Mouse (Mus musculus): ENCODE results near the gene Ogt. TPM values are rescaled to one million over a fixed set of nuclear protein-coding genes. Genes with fewer than 3 reads are reported as not detected.
A peak's percentile ranks its signal among the peaks of the same experiment; 100 is the strongest.

Gene Ogt
- polyA plus RNA-seq, 1 experiment: 14.2 TPM

GRCm38 (mm10) chrX:101705111-101705510 is 65.3 kb downstream of the Ogt start:
- H3ac ChIP-seq (ENCODE audit: control insufficient read depth, insufficient read length, low read depth): no peak overlapping the region
- no peaks in the 10 kb centered on the region for H3K79me2 ChIP-seq (ENCODE audit: control insufficient read depth, insufficient read depth)
- no peak for TF ChIP-seq USF1 (IDR thresholded peaks at IDR 0.05; ENCODE audit: low read depth)
- no peak for TF ChIP-seq CTCF (IDR thresholded peaks at IDR 0.05; ENCODE audit: control insufficient read depth, insufficient read depth, insufficient read length)
- no peak for TF ChIP-seq MYOD1 (IDR thresholded peaks at IDR 0.05; ENCODE audit: control insufficient read depth, insufficient read length, low read depth)
- no peak for TF ChIP-seq MYOG (IDR thresholded peaks at IDR 0.05; ENCODE audit: control insufficient read depth, extremely low read depth, insufficient read length)
- TF ChIP-seq CEBPB (IDR thresholded peaks at IDR 0.05; ENCODE audit: low read depth): no peak
- TF ChIP-seq MAX (IDR thresholded peaks at IDR 0.05): no peak
- TF ChIP-seq FOSL1 (IDR thresholded peaks at IDR 0.05; ENCODE audit: insufficient read depth, low read length, poor library complexity, severe bottlenecking): no peak
- H3K4me3 ChIP-seq (ENCODE audit: insufficient read depth, poor library complexity, severe bottlenecking): no peak overlapping the region
- no peaks in the 10 kb centered on the region for H3K79me3 ChIP-seq (ENCODE audit: low read depth)
- no peaks in the 10 kb centered on the region for H3K36me3 ChIP-seq (ENCODE audit: control insufficient read depth, insufficient read depth)
- H3K27me3 ChIP-seq (ENCODE audit: control insufficient read depth, insufficient read depth, insufficient read length): no peaks in the 10 kb centered on the region

GRCm38 (mm10) chrX:101720401-101720800 is 80.5 kb downstream of the Ogt start:
- Histone ChIP-seq H3K79me2 (ENCODE audit: control insufficient read depth, insufficient read depth) (no peaks in the 10 kb centered on the region), H3ac (ENCODE audit: control insufficient read depth, insufficient read length, low read depth) (no peak overlapping the region), H3K36me3 (ENCODE audit: control insufficient read depth, insufficient read depth) (no peaks in the 10 kb centered on the region), H3K27me3 (ENCODE audit: control insufficient read depth, insufficient read depth, insufficient read length) (no peaks in the 10 kb centered on the region), H3K4me3 (ENCODE audit: insufficient read depth, poor library complexity, severe bottlenecking) (no peak overlapping the region), H3K79me3 (ENCODE audit: low read depth) (no peaks in the 10 kb centered on the region)
- TF ChIP-seq CEBPB (IDR thresholded peaks at IDR 0.05; ENCODE audit: low read depth) (no peak), MYOG (IDR thresholded peaks at IDR 0.05; ENCODE audit: control insufficient read depth, extremely low read depth, insufficient read length) (no peak), CTCF (IDR thresholded peaks at IDR 0.05; ENCODE audit: control insufficient read depth, insufficient read depth, insufficient read length) (no peak), MYOD1 (IDR thresholded peaks at IDR 0.05; ENCODE audit: control insufficient read depth, insufficient read length, low read depth) (no peak), USF1 (IDR thresholded peaks at IDR 0.05; ENCODE audit: low read depth) (no peak), MAX (IDR thresholded peaks at IDR 0.05) (no peak), FOSL1 (IDR thresholded peaks at IDR 0.05; ENCODE audit: insufficient read depth, low read length, poor library complexity, severe bottlenecking) (no peak)

DNA sequence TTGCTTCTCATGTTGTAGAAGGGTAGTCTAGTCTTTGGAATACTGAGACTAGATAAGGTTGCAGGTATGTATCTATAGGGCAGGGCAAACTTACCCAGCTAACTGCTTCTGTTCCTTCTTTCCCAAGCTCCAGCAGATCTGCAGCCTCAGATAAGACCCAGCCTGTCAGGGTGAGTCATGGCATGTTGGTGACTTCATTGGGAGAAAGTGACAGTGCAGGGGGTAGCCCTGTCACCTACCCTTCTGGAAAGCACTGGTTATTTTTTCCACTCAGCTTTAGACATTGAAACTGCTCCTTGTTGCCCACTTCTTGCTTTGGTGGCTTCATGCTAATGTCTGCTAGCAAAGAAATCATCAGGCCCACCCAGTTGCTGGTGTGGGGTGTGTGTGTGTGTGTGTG is 90.2 kb downstream of the Ogt start:
- Histone ChIP-seq H3K79me3 (ENCODE audit: low read depth) (no peaks in the 10 kb centered on the region), H3ac (ENCODE audit: control insufficient read depth, insufficient read length, low read depth) (no peak overlapping the region), H3K79me2 (ENCODE audit: control insufficient read depth, insufficient read depth) (no peaks in the 10 kb centered on the region), H3K27me3 (ENCODE audit: control insufficient read depth, insufficient read depth, insufficient read length) (no peaks in the 10 kb centered on the region), H3K4me3 (ENCODE audit: insufficient read depth, poor library complexity, severe bottlenecking) (no peak overlapping the region), H3K36me3 (ENCODE audit: control insufficient read depth, insufficient read depth) (no peaks in the 10 kb centered on the region)
- no peak for TF ChIP-seq USF1 (IDR thresholded peaks at IDR 0.05; ENCODE audit: low read depth)
- TF ChIP-seq CEBPB (IDR thresholded peaks at IDR 0.05; ENCODE audit: low read depth): no peak
- TF ChIP-seq MAX (IDR thresholded peaks at IDR 0.05): no peak
- TF ChIP-seq FOSL1 (IDR thresholded peaks at IDR 0.05; ENCODE audit: insufficient read depth, low read length, poor library complexity, severe bottlenecking): no peak
- TF ChIP-seq MYOG (IDR thresholded peaks at IDR 0.05; ENCODE audit: control insufficient read depth, extremely low read depth, insufficient read length): no peak
- no peak for TF ChIP-seq MYOD1 (IDR thresholded peaks at IDR 0.05; ENCODE audit: control insufficient read depth, insufficient read length, low read depth)
- no peak for TF ChIP-seq CTCF (IDR thresholded peaks at IDR 0.05; ENCODE audit: control insufficient read depth, insufficient read depth, insufficient read length)

- Histone ChIP-seq H3K36me3 (ENCODE audit: control insufficient read depth, insufficient read depth) (no peaks in the 10 kb centered on the region), H3ac (ENCODE audit: control insufficient read depth, insufficient read length, low read depth) (no peak overlapping the region), H3K27me3 (ENCODE audit: control insufficient read depth, insufficient read depth, insufficient read length) (no peaks in the 10 kb centered on the region), H3K4me3 (ENCODE audit: insufficient read depth, poor library complexity, severe bottlenecking) (no peak overlapping the region), H3K79me2 (ENCODE audit: control insufficient read depth, insufficient read depth) (no peaks in the 10 kb centered on the region), H3K79me3 (ENCODE audit: low read depth) (no peaks in the 10 kb centered on the region)
- no peak for TF ChIP-seq USF1 (IDR thresholded peaks at IDR 0.05; ENCODE audit: low read depth)
- no peak for TF ChIP-seq CTCF (IDR thresholded peaks at IDR 0.05; ENCODE audit: control insufficient read depth, insufficient read depth, insufficient read length)
- TF ChIP-seq MYOG (IDR thresholded peaks at IDR 0.05; ENCODE audit: control insufficient read depth, extremely low read depth, insufficient read length): no peak
- TF ChIP-seq CEBPB (IDR thresholded peaks at IDR 0.05; ENCODE audit: low read depth): no peak
- TF ChIP-seq MYOD1 (IDR thresholded peaks at IDR 0.05; ENCODE audit: control insufficient read depth, insufficient read length, low read depth): no peak
- no peak for TF ChIP-seq MAX (IDR thresholded peaks at IDR 0.05)
- TF ChIP-seq FOSL1 (IDR thresholded peaks at IDR 0.05; ENCODE audit: insufficient read depth, low read length, poor library complexity, severe bottlenecking): no peak
Observed at GRCm38 (mm10) chrX:101732644-101733043, 92.8 kb downstream of the Ogt start.

DNA sequence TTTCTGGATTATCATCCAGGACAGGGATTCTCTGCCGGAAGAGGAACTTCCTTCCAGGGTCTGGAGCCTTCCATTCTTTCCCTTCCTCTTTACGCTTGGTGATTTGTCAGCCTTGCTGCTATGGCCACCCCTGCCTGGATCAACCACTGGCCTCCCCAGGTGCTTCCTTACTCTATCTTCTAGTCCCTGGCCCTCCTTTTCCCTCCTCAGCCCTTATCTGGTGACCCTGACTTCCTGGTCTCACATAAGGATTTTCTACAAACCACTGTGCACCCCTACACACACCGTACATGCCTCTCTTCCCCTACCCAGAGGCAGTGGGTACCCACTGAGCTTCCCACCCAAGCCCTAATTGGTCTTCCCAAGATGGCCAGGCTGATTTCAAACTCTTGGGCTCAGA is 93.4 kb downstream of the Ogt start:
- no peaks in the 10 kb centered on the region for H3K79me2 ChIP-seq (ENCODE audit: control insufficient read depth, insufficient read depth)
- H3K79me3 ChIP-seq (ENCODE audit: low read depth): no peaks in the 10 kb centered on the region
- no peaks in the 10 kb centered on the region for H3K36me3 ChIP-seq (ENCODE audit: control insufficient read depth, insufficient read depth)
- no peaks in the 10 kb centered on the region for H3K27me3 ChIP-seq (ENCODE audit: control insufficient read depth, insufficient read depth, insufficient read length)
- TF ChIP-seq USF1 (IDR thresholded peaks at IDR 0.05; ENCODE audit: low read depth) (no peak), MYOG (IDR thresholded peaks at IDR 0.05; ENCODE audit: control insufficient read depth, extremely low read depth, insufficient read length) (no peak), MYOD1 (IDR thresholded peaks at IDR 0.05; ENCODE audit: control insufficient read depth, insufficient read length, low read depth) (no peak), CTCF (IDR thresholded peaks at IDR 0.05; ENCODE audit: control insufficient read depth, insufficient read depth, insufficient read length) (no peak)
- no peak overlapping the region for H3K4me3 ChIP-seq (ENCODE audit: insufficient read depth, poor library complexity, severe bottlenecking)
- no peak overlapping the region for H3ac ChIP-seq (ENCODE audit: control insufficient read depth, insufficient read length, low read depth)

DNA sequence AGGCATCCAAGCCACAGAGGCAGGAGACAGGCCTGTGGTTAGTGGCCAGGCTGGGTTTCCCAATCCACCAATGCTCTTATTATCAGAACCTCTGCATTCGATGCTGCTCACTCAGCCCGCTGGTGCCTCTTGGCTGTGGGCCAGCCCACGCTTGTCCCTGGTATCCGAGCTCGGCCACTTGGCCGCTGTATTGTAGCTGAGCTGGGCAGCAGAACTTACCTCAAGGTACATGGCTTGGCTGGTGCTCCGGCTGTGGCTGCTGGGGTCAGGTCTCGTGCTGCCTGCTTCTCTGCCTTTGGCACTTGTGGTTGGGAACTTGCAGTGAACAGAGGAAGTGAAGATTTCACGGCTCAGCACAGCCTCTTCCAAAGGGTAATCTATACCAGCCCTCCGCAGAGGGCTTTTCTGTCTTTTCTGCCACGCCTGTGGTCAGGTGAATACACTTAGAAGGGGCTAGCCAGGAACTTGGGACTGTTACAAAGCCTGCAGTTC is 94.0 kb downstream of the Ogt start, which contains the start of gene Cxcr3:
Gene Cxcr3, minus strand, starts transcription at position 442 of the 492 bp plus-strand sequence.
- H3K4me3 ChIP-seq (ENCODE audit: insufficient read depth, poor library complexity, severe bottlenecking): no peak within 1 kb of the TSS
- H3K79me2 ChIP-seq (ENCODE audit: control insufficient read depth, insufficient read depth): no peaks in the 10 kb centered on the region
- no peaks in the 10 kb centered on the region for H3K79me3 ChIP-seq (ENCODE audit: low read depth)
- H3K27me3 ChIP-seq (ENCODE audit: control insufficient read depth, insufficient read depth, insufficient read length): no peaks in the 10 kb centered on the region
- H3ac ChIP-seq (ENCODE audit: control insufficient read depth, insufficient read length, low read depth): no peak within 1 kb of the TSS
- H3K36me3 ChIP-seq (ENCODE audit: control insufficient read depth, insufficient read depth): no peaks in the 10 kb centered on the region
- peak; percentile 4 for TF ChIP-seq CEBPB (IDR thresholded peaks at IDR 0.05; ENCODE audit: low read depth)
- no peak for TF ChIP-seq MAX (IDR thresholded peaks at IDR 0.05)

Other genes starting within 250 kb of the Ogt start
- gene Zmym3, start 219.2 kb upstream of the Ogt start, polyA plus RNA-seq (2012; fragmentation: generic; extraction: Trizol): 15.8 TPM
- 304 TPM for gene Nono, start 210.7 kb upstream of the Ogt start, polyA plus RNA-seq (2012; fragmentation: generic; extraction: Trizol)
- 0.36 TPM for gene Itgb1bp2, start 191.0 kb upstream of the Ogt start, polyA plus RNA-seq (2012; fragmentation: generic; extraction: Trizol)
- 8.0 TPM for gene Taf1, start 107.3 kb upstream of the Ogt start, polyA plus RNA-seq (2012; fragmentation: generic; extraction: Trizol)
- gene Cxcr3, start 94.2 kb downstream of the Ogt start, polyA plus RNA-seq (2012; fragmentation: generic; extraction: Trizol): not detected
- not detected for gene Gm4779, start 154.4 kb downstream of the Ogt start, polyA plus RNA-seq (2012; fragmentation: generic; extraction: Trizol)
- gene 8030474K03Rik, start 154.6 kb downstream of the Ogt start, polyA plus RNA-seq (2012; fragmentation: generic; extraction: Trizol): not detected
- gene Nhsl2, start 209.3 kb downstream of the Ogt start, polyA plus RNA-seq (2012; fragmentation: generic; extraction: Trizol): 0.26 TPM